Mouse (Mus musculus): ENCODE data around the gene Agap1. TPM values are rescaled to one million over a fixed set of nuclear protein-coding genes. Genes with fewer than 3 reads are reported as not detected.

Gene Agap1
- polyA plus RNA-seq, 1 experiment from 2014 or later, result 37.2 TPM

GRCm38 (mm10) chr1:89781861-89782260 is 327.3 kb downstream of the Agap1 start:
- Histone ChIP-seq H3K27ac (ENCODE audit: low read length) (no peak overlapping the region), H3K4me2 (ENCODE audit: low read length) (no peak overlapping the region), H3K9me3 (ENCODE audit: control insufficient read depth, low read length) (no peaks in the 10 kb centered on the region), H3K4me3 (replicated peaks; ENCODE audit: low read length) (no peak overlapping the region), H3K4me1 (replicated peaks; ENCODE audit: control insufficient read depth, insufficient read depth, low read length) (peaks cover 8% of the 10 kb centered on the region), H3K36me3 (ENCODE audit: control insufficient read depth, insufficient read depth) (no peaks in the 10 kb centered on the region), H3K27me3 (replicated peaks; ENCODE audit: control insufficient read depth, insufficient read depth, low read length) (no peaks in the 10 kb centered on the region), H3K9ac (replicated peaks; ENCODE audit: low read depth, low read length) (no peak overlapping the region)
- WGBS, result 59% methylated on average over 8 of the region's 8 CpGs
- no peak for ATAC-seq

- 89% methylated on average over 6 of the region's 6 CpGs for WGBS
- H3K36me3 ChIP-seq (ENCODE audit: control insufficient read depth, insufficient read depth), result 0 out of 2 replicates have a peak, but pooled peaks cover 2% of the 10 kb centered on the region
- 0 out of 2 replicates have a peak, but pooled peaks cover under 1% of the 10 kb centered on the region for H3K4me1 ChIP-seq (replicated peaks; ENCODE audit: control insufficient read depth, insufficient read depth, low read length)
- no peak overlapping the region for H3K9ac ChIP-seq (replicated peaks; ENCODE audit: low read depth, low read length)
- no peak for ATAC-seq
- no peak overlapping the region for H3K27ac ChIP-seq (ENCODE audit: low read length)
- H3K4me3 ChIP-seq (replicated peaks; ENCODE audit: low read length), result no peak overlapping the region
- H3K9me3 ChIP-seq (ENCODE audit: control insufficient read depth, low read length), result no peaks in the 10 kb centered on the region
- H3K4me2 ChIP-seq (ENCODE audit: low read length), result no peak overlapping the region
- H3K27me3 ChIP-seq (replicated peaks; ENCODE audit: control insufficient read depth, insufficient read depth, low read length), result no peaks in the 10 kb centered on the region
These were observed 332.2 kb downstream of the Agap1 start for GRCm38 (mm10) chr1:89786793-89787192.

- no peaks in the 10 kb centered on the region for H3K36me3 ChIP-seq (ENCODE audit: control insufficient read depth, insufficient read depth)
- WGBS, result 15% methylated on average over 14 of the region's 14 CpGs
- H3K9me3 ChIP-seq (ENCODE audit: control insufficient read depth, low read length), result no peaks in the 10 kb centered on the region
- H3K4me2 ChIP-seq (ENCODE audit: low read length), result no peak overlapping the region
- peak; percentile 72 for ATAC-seq
- H3K4me1 ChIP-seq (replicated peaks; ENCODE audit: control insufficient read depth, insufficient read depth, low read length), result peaks cover 6% of the 10 kb centered on the region; the same call in 1 of the 2 replicates
- no peaks in the 10 kb centered on the region for H3K27me3 ChIP-seq (replicated peaks; ENCODE audit: control insufficient read depth, insufficient read depth, low read length)
- H3K4me3 ChIP-seq (replicated peaks; ENCODE audit: low read length), result no peak overlapping the region
- no peak overlapping the region for H3K9ac ChIP-seq (replicated peaks; ENCODE audit: low read depth, low read length)
- no peak overlapping the region for H3K27ac ChIP-seq (ENCODE audit: low read length)
These were observed 344.1 kb downstream of the Agap1 start for GRCm38 (mm10) chr1:89798724-89799123.

GRCm38 (mm10) chr1:89801506-89801905 is 346.9 kb downstream of the Agap1 start:
- no peak overlapping the region for H3K4me3 ChIP-seq (replicated peaks; ENCODE audit: low read length)
- no peak for ATAC-seq
- no peak overlapping the region for H3K9ac ChIP-seq (replicated peaks; ENCODE audit: low read depth, low read length)
- no peaks in the 10 kb centered on the region for H3K27me3 ChIP-seq (replicated peaks; ENCODE audit: control insufficient read depth, insufficient read depth, low read length)
- no peak overlapping the region for H3K4me2 ChIP-seq (ENCODE audit: low read length)
- no peaks in the 10 kb centered on the region for H3K36me3 ChIP-seq (ENCODE audit: control insufficient read depth, insufficient read depth)
- no peaks in the 10 kb centered on the region for H3K9me3 ChIP-seq (ENCODE audit: control insufficient read depth, low read length)
- no peak overlapping the region for H3K27ac ChIP-seq (ENCODE audit: low read length)
- WGBS, result 78% methylated on average over 5 of the region's 5 CpGs
- peaks cover 6% of the 10 kb centered on the region; the same call in 1 of the 2 replicates for H3K4me1 ChIP-seq (replicated peaks; ENCODE audit: control insufficient read depth, insufficient read depth, low read length)

GRCm38 (mm10) chr1:89804981-89805380 is 350.4 kb downstream of the Agap1 start:
- 91% methylated on average over 7 of the region's 7 CpGs for WGBS
- H3K27me3 ChIP-seq (replicated peaks; ENCODE audit: control insufficient read depth, insufficient read depth, low read length), result no peaks in the 10 kb centered on the region
- H3K27ac ChIP-seq (ENCODE audit: low read length), result no peak overlapping the region
- H3K4me3 ChIP-seq (replicated peaks; ENCODE audit: low read length), result no peak overlapping the region
- no peak for ATAC-seq
- no peaks in the 10 kb centered on the region for H3K36me3 ChIP-seq (ENCODE audit: control insufficient read depth, insufficient read depth)
- H3K9me3 ChIP-seq (ENCODE audit: control insufficient read depth, low read length), result no peaks in the 10 kb centered on the region
- H3K4me2 ChIP-seq (ENCODE audit: low read length), result no peak overlapping the region
- H3K9ac ChIP-seq (replicated peaks; ENCODE audit: low read depth, low read length), result no peak overlapping the region
- H3K4me1 ChIP-seq (replicated peaks; ENCODE audit: control insufficient read depth, insufficient read depth, low read length), result no peaks in the 10 kb centered on the region

GRCm38 (mm10) chr1:89812816-89813215 is 358.2 kb downstream of the Agap1 start:
- ATAC-seq, result no peak
- H3K36me3 ChIP-seq (ENCODE audit: control insufficient read depth, insufficient read depth), result no peaks in the 10 kb centered on the region
- no peaks in the 10 kb centered on the region for H3K27me3 ChIP-seq (replicated peaks; ENCODE audit: control insufficient read depth, insufficient read depth, low read length)
- no peak overlapping the region for H3K4me2 ChIP-seq (ENCODE audit: low read length)
- WGBS, result 95% methylated on average over 8 of the region's 8 CpGs
- no peaks in the 10 kb centered on the region for H3K9me3 ChIP-seq (ENCODE audit: control insufficient read depth, low read length)
- H3K4me1 ChIP-seq (replicated peaks; ENCODE audit: control insufficient read depth, insufficient read depth, low read length), result no peaks in the 10 kb centered on the region
- no peak overlapping the region for H3K4me3 ChIP-seq (replicated peaks; ENCODE audit: low read length)
- no peak overlapping the region for H3K9ac ChIP-seq (replicated peaks; ENCODE audit: low read depth, low read length)
- H3K27ac ChIP-seq (ENCODE audit: low read length), result no peak overlapping the region

GRCm38 (mm10) chr1:89816487-89817206 is 362.0 kb downstream of the Agap1 start:
- Histone ChIP-seq H3K4me3 (replicated peaks; ENCODE audit: low read length) (no peak overlapping the region), H3K9ac (replicated peaks; ENCODE audit: low read depth, low read length) (no peak overlapping the region), H3K4me1 (replicated peaks; ENCODE audit: control insufficient read depth, insufficient read depth, low read length) (no peaks in the 10 kb centered on the region), H3K36me3 (ENCODE audit: control insufficient read depth, insufficient read depth) (no peaks in the 10 kb centered on the region), H3K4me2 (ENCODE audit: low read length) (no peak overlapping the region), H3K27me3 (replicated peaks; ENCODE audit: control insufficient read depth, insufficient read depth, low read length) (no peaks in the 10 kb centered on the region), H3K27ac (ENCODE audit: low read length) (no peak overlapping the region), H3K9me3 (ENCODE audit: control insufficient read depth, low read length) (no peaks in the 10 kb centered on the region)
- WGBS, result 42% methylated on average over 14 of the region's 14 CpGs
- ATAC-seq, result no peak

GRCm38 (mm10) chr1:89821822-89822221 is 367.2 kb downstream of the Agap1 start:
- no peak overlapping the region for H3K9ac ChIP-seq (replicated peaks; ENCODE audit: low read depth, low read length)
- H3K4me3 ChIP-seq (replicated peaks; ENCODE audit: low read length), result no peak overlapping the region
- H3K27ac ChIP-seq (ENCODE audit: low read length), result no peak overlapping the region
- H3K27me3 ChIP-seq (replicated peaks; ENCODE audit: control insufficient read depth, insufficient read depth, low read length), result no peaks in the 10 kb centered on the region
- no peak overlapping the region for H3K4me2 ChIP-seq (ENCODE audit: low read length)
- 93% methylated on average over 4 of the region's 4 CpGs for WGBS
- H3K9me3 ChIP-seq (ENCODE audit: control insufficient read depth, low read length), result no peaks in the 10 kb centered on the region
- H3K4me1 ChIP-seq (replicated peaks; ENCODE audit: control insufficient read depth, insufficient read depth, low read length), result 0 out of 2 replicates have a peak, but pooled peaks cover 3% of the 10 kb centered on the region
- H3K36me3 ChIP-seq (ENCODE audit: control insufficient read depth, insufficient read depth), result no peaks in the 10 kb centered on the region
- no peak for ATAC-seq

GRCm38 (mm10) chr1:89822431-89822830 is 367.8 kb downstream of the Agap1 start:
- 88% methylated on average over 3 of the region's 3 CpGs for WGBS
- no peak for ATAC-seq
- H3K27ac ChIP-seq (ENCODE audit: low read length), result no peak overlapping the region

More at GRCm38 (mm10) chr1:89822431-89822830, 367.8 kb downstream of the Agap1 start:
- Histone ChIP-seq H3K36me3 (ENCODE audit: control insufficient read depth, insufficient read depth) (no peaks in the 10 kb centered on the region), H3K27me3 (replicated peaks; ENCODE audit: control insufficient read depth, insufficient read depth, low read length) (no peaks in the 10 kb centered on the region), H3K4me3 (replicated peaks; ENCODE audit: low read length) (no peak overlapping the region), H3K9me3 (ENCODE audit: control insufficient read depth, low read length) (no peaks in the 10 kb centered on the region), H3K4me1 (replicated peaks; ENCODE audit: control insufficient read depth, insufficient read depth, low read length) (0 out of 2 replicates have a peak, but pooled peaks cover 3% of the 10 kb centered on the region), H3K9ac (replicated peaks; ENCODE audit: low read depth, low read length) (no peak overlapping the region), H3K4me2 (ENCODE audit: low read length) (no peak overlapping the region)

All from forebrain, embryonic 16.5 days (tissue).